Mouse (Mus musculus): ENCODE data around the gene Timmdc1.

The Timmdc1 gene

DNA sequence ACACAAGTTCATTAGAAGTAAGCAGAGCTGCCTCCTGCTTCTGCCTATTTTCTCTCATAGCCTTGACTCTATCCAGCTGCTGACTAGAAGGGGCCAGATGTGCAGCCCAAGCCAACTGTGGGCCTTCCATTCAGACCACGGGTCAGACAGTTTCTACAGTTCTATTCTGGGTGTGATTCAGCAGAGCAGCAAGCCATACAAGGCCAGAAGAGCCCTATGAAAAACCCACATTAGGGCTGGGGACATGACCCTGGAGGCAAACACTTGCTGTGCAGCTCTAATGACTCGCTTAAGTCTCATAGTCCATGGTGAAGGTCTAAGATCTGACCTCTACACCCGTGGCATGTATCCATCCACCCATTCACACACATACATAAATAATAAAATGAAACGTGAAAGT is 56.4 kb downstream of the Timmdc1 start:
- DNase-seq (ENCODE audit: low spot score in 2 of 2) = no peak

DNA sequence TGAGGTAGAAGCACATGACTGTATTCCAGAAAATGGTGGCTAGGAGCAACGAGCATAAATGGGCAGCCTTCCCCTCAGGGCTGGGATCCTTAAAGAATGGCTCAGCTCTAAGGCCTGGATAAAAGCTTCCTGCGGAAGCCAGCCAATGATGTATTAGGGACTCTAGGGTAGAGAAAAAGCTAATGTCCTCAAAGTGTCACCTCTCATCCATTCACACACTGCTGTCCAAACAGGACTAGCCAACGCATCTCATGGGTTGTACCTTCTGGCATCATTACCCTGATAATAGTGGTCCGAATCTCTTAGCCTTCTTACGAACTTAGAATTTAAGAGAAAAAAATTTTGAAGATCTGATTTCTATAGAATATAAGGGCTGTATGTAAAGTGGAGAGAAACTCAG is 59.2 kb downstream of the Timmdc1 start:
- no peak for DNase-seq (ENCODE audit: low spot score in 2 of 2)

DNA sequence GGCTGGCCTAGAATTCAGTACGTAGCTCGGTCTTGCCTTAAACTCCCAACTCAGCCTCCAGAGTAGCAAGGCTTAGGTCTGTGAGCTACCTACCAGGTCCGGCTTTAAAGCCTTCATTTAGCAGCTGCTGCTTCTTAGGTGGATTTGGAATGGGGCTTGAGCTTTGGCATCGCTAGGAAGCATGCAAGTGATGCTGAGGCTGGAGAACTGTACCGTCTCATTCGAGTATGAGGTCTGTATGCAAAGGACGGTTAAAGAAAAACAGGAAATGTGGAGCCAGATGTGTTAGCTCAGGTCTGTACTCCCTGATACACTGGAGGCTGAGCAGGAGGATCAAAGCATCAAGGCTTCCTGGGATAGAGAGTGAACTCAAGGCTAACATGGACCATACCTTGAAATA is 60.3 kb downstream of the Timmdc1 start:
- no peak for DNase-seq (ENCODE audit: low spot score in 2 of 2)

DNA sequence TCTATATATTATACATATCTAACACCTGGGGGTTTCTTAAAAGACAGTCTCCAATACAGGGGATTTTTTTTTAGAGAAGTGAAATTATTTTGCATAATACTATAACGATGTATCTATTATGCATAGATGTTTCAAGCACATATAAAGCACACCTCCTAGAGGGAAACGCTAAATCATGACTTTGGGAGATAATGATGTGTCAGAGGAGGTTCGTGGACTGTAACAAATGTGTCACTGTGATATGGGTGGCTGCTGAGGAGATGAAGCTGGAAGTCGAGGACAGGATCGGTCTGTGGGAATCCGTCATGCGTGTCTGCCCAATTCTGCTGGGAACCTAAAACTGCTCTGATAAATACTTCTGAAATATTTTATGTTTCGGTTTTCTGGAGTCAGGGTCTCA is 60.7 kb downstream of the Timmdc1 start:
- DNase-seq (ENCODE audit: low spot score in 2 of 2) = no peak

DNA sequence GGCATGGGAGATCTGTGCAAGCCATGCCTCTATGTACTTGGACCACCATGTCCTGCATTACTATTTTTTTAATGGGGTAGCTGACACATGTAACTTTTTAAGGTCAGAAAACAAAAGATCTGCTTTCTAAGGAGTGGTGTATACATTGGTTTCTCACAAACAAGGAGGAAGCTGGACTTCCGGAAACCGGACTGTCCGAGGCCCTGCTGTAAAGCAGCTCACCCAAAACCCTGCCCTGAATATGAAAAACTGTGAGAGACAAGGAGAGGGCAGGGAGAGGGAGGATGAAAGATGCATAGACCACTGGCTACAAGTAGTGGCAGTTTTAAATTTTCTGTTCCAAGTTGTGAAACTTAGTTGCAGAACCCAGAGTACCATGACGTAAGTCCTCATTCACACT is 62.5 kb downstream of the Timmdc1 start:
- no peak for DNase-seq (ENCODE audit: low spot score in 2 of 2)

DNA sequence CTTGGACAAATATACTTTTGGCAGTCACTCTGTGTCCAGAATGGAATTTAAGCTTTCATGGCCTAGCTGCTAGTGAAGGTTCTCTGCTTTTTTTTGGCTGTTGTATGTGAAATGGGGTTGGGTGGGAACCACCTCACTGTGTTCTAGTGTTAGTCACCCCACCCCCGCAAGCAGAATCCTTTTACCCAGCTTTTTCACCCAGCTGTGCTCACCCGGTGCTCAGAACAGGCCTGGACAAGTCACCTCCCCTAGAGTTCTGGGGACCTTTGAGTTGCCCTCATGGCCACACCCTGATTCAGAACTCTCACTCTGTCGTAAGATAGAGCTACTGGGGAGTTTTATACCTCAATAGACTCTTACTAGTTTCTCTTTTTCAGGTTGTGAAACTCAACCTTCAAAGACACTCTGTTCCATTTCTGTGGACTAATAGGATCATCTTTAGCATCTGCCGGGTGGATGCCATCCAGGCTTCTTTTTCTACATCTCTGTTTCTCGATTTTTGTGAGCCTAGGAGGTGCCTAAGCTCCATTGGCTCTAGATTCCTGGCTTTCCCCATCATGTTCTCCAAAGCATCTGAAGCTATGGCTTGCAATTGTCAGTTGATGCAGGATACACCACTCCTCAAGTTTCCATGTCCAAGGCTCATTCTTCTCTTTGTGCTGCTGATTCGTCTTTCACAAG is 63.7 kb downstream of the Timmdc1 start:
- DNase-seq (ENCODE audit: low spot score in 2 of 2) = no peak

DNA sequence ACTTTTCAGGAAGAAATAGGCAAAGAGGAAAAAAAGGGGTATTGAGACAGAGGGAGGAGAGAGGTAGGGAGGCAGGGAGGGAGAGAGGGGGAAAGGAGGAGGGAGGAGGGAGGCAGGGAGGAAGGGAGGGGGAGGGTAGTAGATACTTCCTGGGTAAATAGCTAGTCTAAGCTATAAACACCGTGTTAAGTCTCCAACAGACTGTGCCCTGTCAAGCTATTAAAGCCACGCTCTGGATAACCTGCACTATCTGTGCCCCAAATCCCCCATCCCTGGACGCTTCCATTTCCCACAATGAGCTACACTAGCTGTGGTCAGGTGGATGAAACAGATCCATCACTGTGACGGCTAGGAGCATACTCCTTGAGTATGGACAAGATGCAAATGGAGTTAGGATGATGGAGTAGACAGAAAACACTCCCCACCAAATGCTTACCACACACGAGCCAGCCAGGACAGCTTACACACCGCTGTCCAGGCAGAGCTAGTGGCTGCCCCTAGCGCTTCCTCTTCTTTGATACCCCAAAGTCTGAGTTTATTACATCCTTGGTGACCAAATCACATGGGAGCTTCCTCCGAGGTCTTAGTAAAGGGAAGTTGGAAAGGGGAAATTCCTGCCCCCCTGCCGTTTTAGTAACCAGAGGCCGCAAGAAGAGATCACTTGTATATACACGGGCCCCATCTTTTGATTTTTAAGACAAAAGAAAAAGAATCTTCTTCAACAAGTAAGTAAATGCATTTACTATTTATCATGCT is 65.5 kb downstream of the Timmdc1 start:
- no peak for DNase-seq (ENCODE audit: low spot score in 2 of 2)

DNA sequence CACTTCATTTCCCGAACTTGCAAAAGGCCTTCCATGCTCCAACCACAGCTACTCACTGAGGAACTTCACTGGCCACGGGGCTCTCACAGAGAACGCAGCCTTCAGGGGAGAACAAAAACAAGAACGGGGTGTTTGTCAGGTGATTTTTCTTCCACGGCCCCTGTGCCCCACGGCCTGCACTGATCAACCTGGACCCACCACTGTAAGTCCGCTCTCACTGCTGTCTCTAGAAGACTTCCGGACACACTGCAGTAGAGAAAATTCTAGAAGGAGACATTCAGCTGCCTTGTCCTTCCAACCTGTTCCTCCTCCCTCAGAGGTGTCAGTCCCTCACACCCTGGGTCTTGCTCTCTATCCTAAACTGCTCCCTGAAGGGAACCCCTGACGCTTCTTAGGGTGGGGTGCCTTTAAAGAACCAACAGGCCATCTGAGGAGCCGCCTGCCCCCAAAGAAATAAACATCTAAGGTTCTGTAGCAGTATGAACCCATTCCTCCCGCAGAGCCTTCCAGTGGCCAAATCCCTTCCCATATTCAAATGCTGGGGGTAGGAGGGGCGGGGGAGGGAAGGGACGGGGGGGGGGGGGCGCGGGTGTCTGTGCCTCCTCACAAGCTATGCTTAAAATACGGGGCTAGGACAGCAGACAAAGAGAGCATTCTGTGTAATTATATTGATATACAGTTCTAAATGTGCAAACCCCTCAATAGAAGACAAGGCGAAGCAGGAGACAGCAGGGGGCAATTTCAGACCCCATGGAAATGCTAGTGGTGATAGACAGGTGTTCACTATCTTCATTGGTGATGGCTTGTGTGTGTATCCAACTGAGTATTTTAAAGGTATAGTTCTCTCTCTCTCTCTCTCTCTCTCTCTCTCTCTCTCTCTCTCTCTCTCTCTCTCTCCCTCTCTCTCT is 66.7 kb downstream of the Timmdc1 start, which contains the start of gene Cd80:
Gene Cd80, plus strand, starts transcription at position 51 of the 908 bp plus-strand sequence.
- no peak for DNase-seq (ENCODE audit: low spot score in 2 of 2)

DNA sequence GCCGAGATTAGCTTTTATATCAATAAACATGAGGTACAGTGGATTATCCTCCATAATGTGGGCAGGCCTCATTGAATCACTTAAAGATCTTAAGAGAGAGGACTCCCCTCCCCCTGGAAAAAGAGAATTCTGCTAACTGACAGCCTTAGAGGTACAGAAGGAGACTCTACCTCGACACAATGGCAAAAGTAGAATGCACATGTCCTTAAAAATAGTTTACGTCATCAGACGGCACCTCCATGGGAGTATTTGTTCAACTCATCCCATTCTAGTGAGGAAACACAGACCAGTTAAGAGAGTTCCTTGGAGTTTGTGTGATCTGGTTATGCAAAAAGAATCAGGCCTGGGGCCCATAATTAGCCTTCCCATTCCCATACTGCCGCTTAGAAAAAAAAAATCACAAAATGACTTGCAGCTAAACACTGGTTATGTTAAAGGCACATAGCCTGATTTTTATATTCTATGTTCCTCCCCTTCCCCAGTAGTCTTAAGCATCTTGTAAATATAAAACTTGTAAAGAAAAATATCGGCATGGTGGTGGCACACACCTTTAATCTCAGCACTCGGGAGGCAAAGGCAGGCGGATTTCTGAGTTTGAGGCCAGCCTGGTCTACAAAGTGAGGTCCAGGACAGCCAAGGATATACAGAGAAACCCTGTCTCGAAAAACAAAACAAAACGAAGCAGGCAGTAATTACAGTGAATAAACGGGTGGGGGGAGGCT is 67.8 kb downstream of the Timmdc1 start:
- DNase-seq (ENCODE audit: low spot score in 2 of 2) = no peak

DNA sequence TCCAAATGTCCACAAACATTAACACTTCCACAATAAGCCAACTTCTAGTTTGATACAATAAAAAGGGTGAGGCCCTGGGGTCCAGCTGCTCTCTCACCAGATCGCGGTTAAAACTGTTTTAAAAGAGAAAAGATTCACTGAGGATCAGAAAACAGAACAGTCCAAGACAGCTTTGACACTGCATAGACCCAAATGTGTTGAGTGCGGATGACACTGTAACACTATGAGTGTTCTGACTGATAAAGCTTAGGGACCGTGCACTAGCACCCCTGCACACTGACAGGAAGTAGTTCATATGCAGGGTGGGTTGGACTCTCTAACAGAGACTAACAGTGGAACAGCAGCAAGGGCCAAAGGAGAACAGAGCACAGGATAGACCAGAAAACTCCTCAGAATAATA is 68.5 kb downstream of the Timmdc1 start:
- no peak for DNase-seq (ENCODE audit: low spot score in 2 of 2)

DNA sequence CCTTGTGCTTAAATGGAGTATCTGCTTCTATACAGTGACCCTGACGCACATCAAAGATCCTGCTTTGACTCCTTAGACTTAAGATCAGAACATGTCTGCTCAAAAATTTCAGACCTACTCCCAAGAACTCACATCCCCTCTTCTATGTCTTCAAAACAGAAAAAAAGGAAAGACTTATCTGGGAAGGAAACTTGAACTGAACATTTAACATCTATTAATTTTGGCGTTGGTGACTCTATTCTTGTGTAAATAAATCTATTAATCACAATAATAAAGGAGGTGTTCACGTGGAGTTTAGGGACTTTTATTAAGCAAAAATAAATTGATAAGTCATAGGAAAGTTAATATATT is 69.3 kb downstream of the Timmdc1 start:
- no peak for DNase-seq (ENCODE audit: low spot score in 2 of 2)

DNA sequence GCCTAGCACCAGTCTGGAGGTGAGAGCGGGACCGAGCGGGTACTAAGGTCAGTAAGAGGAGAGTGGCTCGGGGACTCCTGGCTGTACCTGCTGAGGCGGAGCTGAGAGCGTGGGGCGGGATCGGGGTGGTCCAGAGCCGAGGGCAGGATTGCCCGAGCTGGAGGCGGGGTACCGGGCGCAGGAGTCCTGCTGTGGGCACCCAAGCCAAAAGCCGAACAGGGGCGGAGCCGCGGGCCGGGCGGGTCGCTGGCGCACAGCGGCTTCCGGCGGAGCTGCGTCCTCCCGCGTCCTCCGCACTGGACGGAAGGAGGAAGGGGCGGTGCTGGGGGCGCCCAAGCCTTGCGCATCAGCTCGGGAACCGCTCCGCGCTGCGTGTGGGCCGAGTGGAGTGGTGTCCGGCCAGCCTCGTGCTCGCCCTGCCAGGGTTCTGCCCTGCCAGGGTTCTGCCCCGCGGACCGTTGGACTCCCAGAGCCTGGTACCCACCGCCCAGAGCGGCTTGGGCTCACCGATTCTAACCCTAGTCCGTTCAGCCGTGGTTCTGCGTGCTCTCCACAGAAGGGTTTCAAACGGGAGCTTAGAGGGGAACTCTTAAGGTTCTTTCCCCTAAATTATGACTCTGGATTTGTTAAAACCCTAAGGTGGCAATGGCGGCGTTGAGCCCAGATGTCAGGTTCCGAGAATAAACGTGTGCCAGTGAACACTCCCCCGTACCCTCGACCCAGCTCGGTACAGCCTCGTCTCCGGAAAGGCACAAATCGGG is 69.8 kb downstream of the Timmdc1 start, which contains the start of gene Adprh:
Gene Adprh, minus strand, starts transcription at position 262 of the 761 bp plus-strand sequence.
- DNase-seq (ENCODE audit: low spot score in 2 of 2) = peak; percentile 81 to 82

DNA sequence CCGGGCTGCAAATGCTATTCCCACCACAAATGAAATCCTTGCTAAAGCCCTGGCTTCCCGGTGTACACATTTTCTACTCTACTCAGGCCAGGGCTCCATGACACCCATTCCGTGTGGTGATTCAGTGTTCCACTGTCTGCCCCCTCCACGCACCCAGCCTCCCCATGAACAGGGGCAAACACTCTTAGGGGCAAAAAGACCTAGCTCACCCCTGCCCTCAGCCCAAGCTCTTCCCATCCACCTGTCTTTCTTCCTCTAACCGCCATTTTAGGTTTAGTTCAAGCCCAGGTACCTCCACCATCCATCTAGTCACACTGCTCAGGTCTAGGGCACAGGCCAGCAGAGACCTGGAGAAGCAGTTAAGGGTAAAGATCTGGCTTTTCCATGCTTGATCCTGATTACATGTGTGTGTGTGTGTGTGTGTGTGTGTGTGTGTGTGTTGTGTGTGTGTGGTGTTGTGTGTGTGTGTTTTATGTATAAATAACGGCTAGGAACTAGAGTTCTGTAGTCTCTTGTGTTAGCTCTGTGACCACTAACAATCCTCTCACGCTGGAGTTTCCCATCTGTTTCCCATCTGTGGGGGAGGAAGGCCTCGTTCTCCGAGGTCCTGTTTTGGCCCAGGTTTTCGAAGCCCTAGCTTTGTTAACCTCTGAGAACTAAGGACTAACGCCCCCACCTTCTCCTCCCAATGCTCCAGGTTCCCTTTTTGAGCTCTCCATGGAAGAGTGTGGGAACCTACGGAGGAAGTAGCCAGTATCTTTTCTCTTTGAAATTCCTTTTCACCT is 70.8 kb downstream of the Timmdc1 start:
- DNase-seq (ENCODE audit: low spot score in 2 of 2) = no peak

DNA sequence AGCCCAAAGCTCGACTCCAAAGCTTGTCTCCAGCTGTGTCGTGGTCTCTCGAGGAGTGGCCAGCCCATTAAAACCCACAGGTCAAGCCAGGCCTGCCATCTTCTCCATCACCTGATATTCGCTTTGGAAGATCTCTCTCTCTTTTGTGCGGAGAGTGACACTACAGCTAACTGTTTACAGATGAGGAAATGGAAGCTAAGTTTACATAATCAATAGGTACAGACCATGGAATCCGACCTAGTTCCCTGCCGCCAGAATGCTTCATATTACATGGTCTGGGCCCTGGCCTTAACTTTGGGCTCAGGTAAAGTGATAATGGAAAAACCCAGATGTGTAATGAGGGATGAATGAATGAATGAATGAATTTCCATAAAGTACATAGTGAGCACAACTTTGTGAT is 71.8 kb downstream of the Timmdc1 start:
- no peak for DNase-seq (ENCODE audit: low spot score in 2 of 2)

DNA sequence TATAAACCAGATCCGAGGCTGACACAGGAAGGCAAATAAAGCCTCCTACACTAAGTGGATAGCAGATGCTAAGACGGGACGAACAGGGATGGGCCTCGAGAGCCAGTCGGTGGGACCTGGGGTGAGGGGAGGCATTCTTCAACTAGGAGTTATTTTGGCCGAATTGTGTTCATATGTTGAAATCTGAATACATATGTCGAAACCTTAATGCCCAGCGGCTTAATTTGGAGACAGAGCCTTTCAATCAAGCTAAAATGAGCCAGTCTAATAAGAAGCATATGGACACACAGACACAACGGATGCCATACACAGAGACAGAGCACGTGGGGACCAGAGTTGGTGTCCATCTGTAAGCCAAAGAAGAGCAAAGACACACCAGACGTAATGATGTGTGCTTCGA is 74.0 kb downstream of the Timmdc1 start:
- DNase-seq (ENCODE audit: low spot score in 2 of 2) = no peak
